Mouse (Mus musculus): ENCODE results near the gene P2rx7. TPM values are rescaled to one million over a fixed set of nuclear protein-coding genes. Genes with fewer than 3 reads are reported as not detected.

The P2rx7 gene
- total RNA-seq, 4 experiments from 2014 or later: 7.7 to 16.4 (median 8.6) TPM

DNA sequence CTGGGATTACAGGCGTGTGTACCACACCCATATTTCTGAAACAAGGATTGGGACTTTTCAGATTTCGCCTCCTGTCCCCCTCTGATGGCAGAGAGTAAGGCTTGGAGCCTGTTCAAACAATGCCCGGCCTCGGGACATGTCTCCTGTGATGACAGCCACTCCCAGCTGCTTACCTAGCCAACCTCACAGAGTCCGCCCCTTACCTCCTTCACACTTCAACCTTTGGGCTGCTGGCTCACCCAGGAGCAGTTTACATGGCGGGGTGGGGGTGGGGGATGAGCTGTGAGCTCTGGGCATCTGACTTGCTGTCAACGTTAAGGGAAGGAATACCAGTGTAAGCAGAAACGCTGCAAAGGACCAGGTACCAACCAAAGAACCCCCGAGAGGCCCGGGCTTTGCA, 87.1 kb downstream of the P2rx7 start:
- DNase-seq (ENCODE audit: low spot score in 2 of 2): no peak

DNA sequence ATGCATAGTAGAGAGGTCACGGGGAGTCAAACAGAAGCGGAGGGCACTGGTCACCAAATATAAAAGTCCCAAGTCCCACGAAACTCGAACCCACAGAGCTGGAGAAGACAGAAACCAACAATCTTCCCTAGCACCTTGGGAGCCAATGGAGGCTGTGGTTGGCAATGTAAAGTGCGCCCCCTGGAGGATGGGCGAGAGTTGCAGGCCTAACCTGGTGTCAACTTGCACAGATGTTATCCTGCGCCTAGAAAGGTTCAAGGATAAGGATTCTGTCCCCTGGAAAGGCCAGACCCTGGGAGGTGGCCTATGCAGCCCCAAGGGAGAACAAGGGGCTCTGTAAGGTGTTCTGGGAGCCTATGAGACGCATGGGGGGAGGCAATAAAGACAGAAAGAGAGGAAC, 87.6 kb downstream of the P2rx7 start:
- DNase-seq (ENCODE audit: low spot score in 2 of 2): peak in 1 of 2 experiments; percentile 60

DNA sequence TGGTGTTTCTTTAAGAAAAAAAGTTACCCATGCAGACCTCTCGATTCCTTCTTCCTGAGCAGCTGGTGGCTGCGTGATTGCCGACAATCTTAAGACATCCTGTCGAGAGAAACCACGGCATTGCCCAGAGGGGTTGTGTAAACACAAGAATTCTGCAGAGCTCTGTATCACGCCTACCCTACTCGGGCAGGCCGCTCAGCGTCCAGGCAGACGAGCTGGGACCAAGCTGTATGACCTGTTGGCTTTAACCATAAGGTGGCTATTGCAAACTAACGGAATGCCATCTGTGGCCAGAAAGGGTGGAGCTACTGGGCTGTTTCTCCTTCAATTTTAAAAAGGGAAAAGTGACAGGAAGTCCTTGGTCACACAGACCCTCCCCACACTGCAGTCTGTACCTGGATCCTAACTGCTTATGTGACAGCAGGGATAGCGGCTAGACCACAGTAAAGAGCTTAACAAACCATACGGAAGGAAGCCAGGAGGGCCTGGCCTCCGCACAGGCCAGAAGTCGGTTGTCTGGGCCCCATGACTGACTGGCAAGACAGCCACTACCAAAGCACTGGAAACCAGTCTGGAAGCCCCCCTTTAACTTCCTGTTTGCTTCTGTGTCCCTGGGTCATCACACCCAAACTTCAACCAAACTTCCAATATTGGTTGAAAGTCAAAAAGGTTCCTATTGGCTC, 88.4 kb downstream of the P2rx7 start:
- no peak for DNase-seq (ENCODE audit: low spot score in 2 of 2)

DNA sequence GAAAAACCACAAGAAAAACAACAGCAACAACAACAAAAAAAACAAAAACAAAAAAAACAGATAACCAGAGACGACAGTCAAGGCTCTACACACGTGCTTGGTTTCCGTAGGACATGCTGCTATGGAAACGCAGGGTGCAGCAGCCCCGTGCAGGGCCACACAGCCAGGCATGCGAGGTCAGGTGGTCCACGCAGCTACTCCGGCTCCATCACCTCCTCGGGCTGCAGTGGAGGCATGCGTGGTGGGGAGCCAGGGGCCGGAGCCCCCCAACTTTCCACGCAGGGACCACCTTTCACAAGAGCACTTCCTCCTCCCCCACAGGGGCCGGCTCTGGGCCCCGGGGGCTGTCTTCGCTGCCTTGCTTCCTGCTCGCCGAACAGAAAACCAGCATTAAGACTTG, 90.2 kb downstream of the P2rx7 start:
- DNase-seq (ENCODE audit: low spot score in 2 of 2): no peak

DNA sequence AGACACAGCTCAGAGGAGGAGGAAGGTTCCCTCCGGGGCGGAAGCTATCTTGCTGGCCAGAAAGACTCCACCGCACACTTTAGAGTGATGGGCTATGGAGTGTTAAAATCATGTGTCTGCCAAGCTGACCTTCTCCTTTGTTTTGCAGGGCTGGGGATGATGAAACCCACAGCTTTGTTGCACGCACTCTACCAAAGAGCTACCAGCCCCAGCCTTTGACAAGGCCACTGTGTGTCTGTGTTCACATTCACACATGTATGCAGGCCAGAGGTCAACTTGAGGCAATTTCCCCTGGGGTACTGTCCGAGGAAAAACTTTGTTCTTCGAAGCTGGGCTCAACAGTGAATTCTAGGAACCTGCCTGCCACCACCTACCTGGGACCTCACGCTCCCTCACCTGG, 92.1 kb downstream of the P2rx7 start:
- DNase-seq (ENCODE audit: low spot score in 2 of 2): no peak

DNA sequence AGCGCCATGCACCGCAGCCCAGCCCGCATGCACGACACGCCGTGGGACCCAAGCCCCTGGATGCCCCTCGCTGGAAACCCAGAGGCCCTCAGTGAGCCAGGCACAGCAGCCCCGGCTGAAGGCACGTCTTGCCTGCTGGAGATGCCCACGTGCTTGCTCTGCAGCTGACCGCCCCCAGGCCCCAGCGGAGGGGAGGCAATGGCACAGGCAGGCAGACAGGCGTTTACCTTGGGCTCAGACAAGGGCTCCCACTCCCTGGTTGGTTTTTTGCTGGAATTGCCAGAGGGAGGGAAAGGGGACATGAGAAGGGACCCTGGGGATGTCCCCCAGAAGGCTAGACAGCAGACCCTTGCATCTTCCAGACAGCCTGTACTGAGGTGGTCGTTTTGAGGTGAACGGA, 93.0 kb downstream of the P2rx7 start:
- DNase-seq (ENCODE audit: low spot score in 2 of 2): no peak

Small RNA genes lying within 50 kb of the gene (microRNA-seq; reads per million reads assigned to microRNA genes)
- gene Mir8115: 1.7 to 4.9 reads per million in 2 experiments

Other genes starting within 250 kb of the P2rx7 start
- gene Anapc7, start 222.2 kb upstream of the P2rx7 start, total RNA-seq (2022): 10 to 100 TPM; 33.7 to 38.0 (median 37.2) TPM
- gene Atp2a2, start 141.7 kb upstream of the P2rx7 start, total RNA-seq (2022): 100 to 1,000 TPM; 616 to 703 (median 645) TPM
- gene Ift81, start 29.4 kb upstream of the P2rx7 start, total RNA-seq (2022): 10 to 100 TPM; 52.6 to 67.4 (median 57.2) TPM
- gene P2rx4, start 63.6 kb downstream of the P2rx7 start, total RNA-seq (2022): 10 to 100 TPM; 18.1 to 24.5 (median 23.6) TPM
- gene Camkk2, start 135.5 kb downstream of the P2rx7 start, total RNA-seq (2022): 100 to 1,000 TPM; 193 to 209 (median 196) TPM
- gene Anapc5, start 177.4 kb downstream of the P2rx7 start, total RNA-seq (2022): 100 to 1,000 TPM; 201 to 221 (median 205) TPM
- 10 to 100 TPM; 52.6 to 75.9 (median 58.6) TPM for gene Rnf34, start 206.1 kb downstream of the P2rx7 start, total RNA-seq (2022)